Mouse (Mus musculus): ENCODE data around the gene Olfr1. TPM values are rescaled to one million over a fixed set of nuclear protein-coding genes. Genes with fewer than 3 reads are reported as not detected.

Olfr1 gene
- not detected in 2 replicates for polyA plus RNA-seq (2015; fragmentation: Nextera tagmentation; extraction: Ambion mirVana)

- no peak within 1 kb of the TSS for H3K27ac ChIP-seq
- H3K36me3 ChIP-seq = no peaks in the 10 kb centered on the region
- H3K4me1 ChIP-seq = no peaks in the 10 kb centered on the region
- no peak within 1 kb of the TSS for H3K4me2 ChIP-seq
- no peak within 1 kb of the TSS for H3K9ac ChIP-seq
- ATAC-seq (ENCODE audit: insufficient number of reproducible peaks, insufficient read depth, low FRiP score, low TSS enrichment, low read depth) = no peak
- no peaks in the 10 kb centered on the region for H3K9me3 ChIP-seq
- H3K4me3 ChIP-seq = no peak within 1 kb of the TSS
- no peaks in the 10 kb centered on the region for H3K27me3 ChIP-seq
Observed at GRCm38 (mm10) chr11:73399514-73399913, at the start of gene Olfr1. Gene Olfr1, minus strand, starts transcription at chr11:73399614.

GRCm38 (mm10) chr11:73428377-73428776 lies 29.0 kb upstream of the Olfr1 start, which contains the start of gene Olfr378:
Gene Olfr378, minus strand, starts transcription at chr11:73428477.
- Histone ChIP-seq H3K9me3 (no peaks in the 10 kb centered on the region), H3K4me1 (no peaks in the 10 kb centered on the region), H3K4me3 (no peak within 1 kb of the TSS), H3K4me2 (no peak within 1 kb of the TSS), H3K9ac (no peak within 1 kb of the TSS), H3K27me3 (no peaks in the 10 kb centered on the region), H3K27ac (no peak within 1 kb of the TSS), H3K36me3 (no peaks in the 10 kb centered on the region)
- ATAC-seq (ENCODE audit: insufficient number of reproducible peaks, insufficient read depth, low FRiP score, low TSS enrichment, low read depth) = no peak
- WGBS = 89% methylated on average over 1 of the region's 1 CpGs

GRCm38 (mm10) chr11:73395374-73395773 lies 4.0 kb downstream of the Olfr1 start:
- WGBS = 68% methylated on average over 4 of the region's 4 CpGs
- H3K9me3 ChIP-seq = no peaks in the 10 kb centered on the region
- no peak for ATAC-seq (ENCODE audit: insufficient number of reproducible peaks, insufficient read depth, low FRiP score, low TSS enrichment, low read depth)

GRCm38 (mm10) chr11:73370946-73371345 lies 28.5 kb downstream of the Olfr1 start, which contains the start of gene Olfr376:
Gene Olfr376, plus strand, starts transcription at chr11:73371246.
- Histone ChIP-seq H3K9ac (no peak within 1 kb of the TSS), H3K36me3 (no peaks in the 10 kb centered on the region), H3K27me3 (no peaks in the 10 kb centered on the region), H3K4me2 (no peak within 1 kb of the TSS), H3K4me3 (no peak within 1 kb of the TSS), H3K4me1 (no peaks in the 10 kb centered on the region), H3K9me3 (no peaks in the 10 kb centered on the region), H3K27ac (no peak within 1 kb of the TSS)
- WGBS = 89% methylated on average over 2 of the region's 2 CpGs
- ATAC-seq (ENCODE audit: insufficient number of reproducible peaks, insufficient read depth, low FRiP score, low TSS enrichment, low read depth) = no peak

More at GRCm38 (mm10) chr11:73395374-73395773, 4.0 kb downstream of the Olfr1 start:
- no peak overlapping the region for H3K4me3 ChIP-seq
- no peak overlapping the region for H3K4me2 ChIP-seq
- no peak overlapping the region for H3K27ac ChIP-seq
- H3K4me1 ChIP-seq = no peaks in the 10 kb centered on the region
- no peaks in the 10 kb centered on the region for H3K36me3 ChIP-seq
- no peaks in the 10 kb centered on the region for H3K27me3 ChIP-seq
- H3K9ac ChIP-seq = no peak overlapping the region

- no peaks in the 10 kb centered on the region for H3K36me3 ChIP-seq
- WGBS = 39% methylated on average over 3 of the region's 3 CpGs
- H3K27me3 ChIP-seq = no peaks in the 10 kb centered on the region
- no peak within 1 kb of the TSS for H3K4me3 ChIP-seq
- no peak within 1 kb of the TSS for H3K9ac ChIP-seq
- no peaks in the 10 kb centered on the region for H3K4me1 ChIP-seq
- no peak for ATAC-seq (ENCODE audit: insufficient number of reproducible peaks, insufficient read depth, low FRiP score, low TSS enrichment, low read depth)
- no peak within 1 kb of the TSS for H3K4me2 ChIP-seq
- no peak within 1 kb of the TSS for H3K27ac ChIP-seq
- H3K9me3 ChIP-seq = no peaks in the 10 kb centered on the region
Observed at GRCm38 (mm10) chr11:73350483-73350882, 48.9 kb downstream of the Olfr1 start, which contains the start of gene Olfr20. Gene Olfr20, plus strand, starts transcription at chr11:73350783.

Other genes with a start within 250 kb of the Olfr1 start
- 0.25 TPM in 1 of 2 replicates, not detected in the other for gene P2rx5, start 239.2 kb downstream of the Olfr1 start, polyA plus RNA-seq (2015; fragmentation: Nextera tagmentation; extraction: Ambion mirVana)
- 94.3 and 102 TPM in 2 replicates for gene Emc6, start 222.6 kb downstream of the Olfr1 start, polyA plus RNA-seq (2015; fragmentation: Nextera tagmentation; extraction: Ambion mirVana)
- gene Tax1bp3, start 222.5 kb downstream of the Olfr1 start, polyA plus RNA-seq (2015; fragmentation: Nextera tagmentation; extraction: Ambion mirVana) = 199 and 208 TPM in 2 replicates
- 23.5 and 23.6 TPM in 2 replicates for gene Ctns, start 200.6 kb downstream of the Olfr1 start, polyA plus RNA-seq (2015; fragmentation: Nextera tagmentation; extraction: Ambion mirVana)
- gene Shpk, start 200.2 kb downstream of the Olfr1 start, polyA plus RNA-seq (2015; fragmentation: Nextera tagmentation; extraction: Ambion mirVana) = 1.6 and 1.9 TPM in 2 replicates
- 0.11 TPM in 1 of 2 replicates, not detected in the other for gene Trpv1, start 165.3 kb downstream of the Olfr1 start, polyA plus RNA-seq (2015; fragmentation: Nextera tagmentation; extraction: Ambion mirVana)
- 0.12 and 0.15 TPM in 2 replicates for gene Trpv3, start 132.2 kb downstream of the Olfr1 start, polyA plus RNA-seq (2015; fragmentation: Nextera tagmentation; extraction: Ambion mirVana)
- 0.42 and 1.7 TPM in 2 replicates for gene Aspa, start 70.0 kb downstream of the Olfr1 start, polyA plus RNA-seq (2015; fragmentation: Nextera tagmentation; extraction: Ambion mirVana)
- not detected in 2 replicates for gene Gm49340, start 69.9 kb downstream of the Olfr1 start, polyA plus RNA-seq (2015; fragmentation: Nextera tagmentation; extraction: Ambion mirVana)
- not detected in 2 replicates for gene Spata22, start 69.9 kb downstream of the Olfr1 start, polyA plus RNA-seq (2015; fragmentation: Nextera tagmentation; extraction: Ambion mirVana)
- not detected in 2 replicates for gene Olfr20, start 48.8 kb downstream of the Olfr1 start, polyA plus RNA-seq (2015; fragmentation: Nextera tagmentation; extraction: Ambion mirVana)
- gene Olfr376, start 28.4 kb downstream of the Olfr1 start, polyA plus RNA-seq (2015; fragmentation: Nextera tagmentation; extraction: Ambion mirVana) = not detected in 2 replicates
- not detected in 2 replicates for gene Olfr378, start 28.9 kb upstream of the Olfr1 start, polyA plus RNA-seq (2015; fragmentation: Nextera tagmentation; extraction: Ambion mirVana)
- not detected in 2 replicates for gene Olfr380, start 57.9 kb upstream of the Olfr1 start, polyA plus RNA-seq (2015; fragmentation: Nextera tagmentation; extraction: Ambion mirVana)
- gene Olfr381, start 92.0 kb upstream of the Olfr1 start, polyA plus RNA-seq (2015; fragmentation: Nextera tagmentation; extraction: Ambion mirVana) = not detected in 2 replicates
- gene Olfr382, start 117.6 kb upstream of the Olfr1 start, polyA plus RNA-seq (2015; fragmentation: Nextera tagmentation; extraction: Ambion mirVana) = not detected in 2 replicates
- not detected in 2 replicates for gene Olfr385, start 193.4 kb upstream of the Olfr1 start, polyA plus RNA-seq (2015; fragmentation: Nextera tagmentation; extraction: Ambion mirVana)
- not detected in 2 replicates for gene Olfr384, start 199.0 kb upstream of the Olfr1 start, polyA plus RNA-seq (2015; fragmentation: Nextera tagmentation; extraction: Ambion mirVana)

Data from embryonic facial prominence, embryonic 13.5 days (tissue).